Mouse (Mus musculus) heart, postnatal 36 days (tissue): ENCODE results near the gene Sema4a. TPM values are rescaled to one million over a fixed set of nuclear protein-coding genes. Genes with fewer than 3 reads are reported as not detected.

Experiments
- DNase-seq, 2 experiments: peaks; one replicate each; pipeline ENCODE4 v3.0.0; 2021 to 2022
- intact Hi-C: fragments of 180-260 bp; cut with DNase I; formaldehyde crosslinking; loops from one replicate; pipeline ENCODE4 v1.15.1; 2025
- total RNA-seq, 2 experiments: library from RNA; stranded (reverse); gene quantifications; 2 replicates each; pipeline ENCODE4 v1.2.3; 2021

Gene Sema4a
- total RNA-seq, 2 experiments from 2014 or later, result 3.1 to 3.6 TPM

DNA sequence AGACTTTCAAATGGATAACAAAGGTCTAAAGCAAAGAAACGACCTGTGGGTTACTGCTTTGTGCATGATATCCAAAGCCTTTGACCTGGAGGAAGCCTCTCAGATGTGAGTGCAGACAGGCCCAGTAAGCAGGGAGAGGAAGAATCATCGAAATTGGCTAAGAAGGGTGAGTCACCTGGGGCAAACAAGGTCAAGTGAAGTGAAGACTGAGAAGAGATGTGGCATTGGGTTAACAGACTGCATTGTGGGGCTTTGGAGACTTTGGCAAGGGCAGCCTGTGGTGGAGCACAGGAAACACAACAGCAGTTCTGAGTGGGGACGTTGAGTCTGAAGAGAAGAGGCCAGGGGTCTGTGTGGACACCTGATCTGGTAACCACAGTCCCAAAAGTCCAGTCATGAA is 3.4 kb upstream of the Sema4a start:
- intact Hi-C loops, result no loop called here
- no peak for DNase-seq

DNA sequence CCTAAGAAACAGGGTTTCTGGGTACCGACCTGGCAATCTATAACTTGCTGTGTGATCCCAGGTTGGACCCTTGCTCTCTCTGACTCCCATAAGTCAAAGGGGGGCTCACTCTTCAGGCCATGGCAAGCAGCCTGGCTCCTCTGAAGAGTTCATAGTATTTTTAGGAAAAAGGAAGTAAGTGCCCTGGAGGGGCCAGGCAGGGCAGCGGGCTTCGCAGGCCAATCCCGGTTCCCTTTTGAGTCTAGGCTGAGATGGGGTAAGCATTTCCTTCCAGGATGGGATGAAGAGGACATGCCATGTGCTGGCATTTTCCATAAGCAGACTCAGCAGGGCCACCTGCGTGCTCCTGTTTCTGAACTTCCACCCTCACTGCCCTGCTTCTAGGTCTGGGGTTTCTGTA is 953 bp downstream of the Sema4a start:
- intact Hi-C loops, result loop anchor here (2.0 kb wide), 1 partner anchor 21 kb away; no protein-coding TSS in a partner anchor
- DNase-seq, result no peak

DNA sequence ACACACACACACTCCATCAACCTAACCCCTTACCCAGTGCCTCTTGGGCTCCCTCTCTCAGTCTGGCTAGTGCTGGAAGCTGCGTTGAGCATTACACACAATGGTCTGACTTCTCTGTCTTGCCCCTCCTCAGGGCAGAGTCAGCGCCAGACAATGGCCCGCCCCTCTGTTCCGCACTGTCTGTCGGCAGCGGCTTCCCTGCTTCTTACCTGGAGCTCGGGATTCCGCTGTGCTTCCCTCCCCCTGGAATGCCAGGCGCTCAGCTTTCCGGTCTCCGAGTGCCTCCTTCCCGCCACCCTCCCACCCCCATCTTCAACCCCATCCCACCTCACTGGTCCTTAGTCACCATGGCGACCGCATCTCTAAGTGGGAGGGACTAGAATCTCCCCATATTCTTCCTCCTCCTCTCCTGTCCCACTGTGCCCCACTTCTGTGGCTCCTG is 2.2 kb downstream of the Sema4a start:
- intact Hi-C loops, result no loop called here
- no peak for DNase-seq

DNA sequence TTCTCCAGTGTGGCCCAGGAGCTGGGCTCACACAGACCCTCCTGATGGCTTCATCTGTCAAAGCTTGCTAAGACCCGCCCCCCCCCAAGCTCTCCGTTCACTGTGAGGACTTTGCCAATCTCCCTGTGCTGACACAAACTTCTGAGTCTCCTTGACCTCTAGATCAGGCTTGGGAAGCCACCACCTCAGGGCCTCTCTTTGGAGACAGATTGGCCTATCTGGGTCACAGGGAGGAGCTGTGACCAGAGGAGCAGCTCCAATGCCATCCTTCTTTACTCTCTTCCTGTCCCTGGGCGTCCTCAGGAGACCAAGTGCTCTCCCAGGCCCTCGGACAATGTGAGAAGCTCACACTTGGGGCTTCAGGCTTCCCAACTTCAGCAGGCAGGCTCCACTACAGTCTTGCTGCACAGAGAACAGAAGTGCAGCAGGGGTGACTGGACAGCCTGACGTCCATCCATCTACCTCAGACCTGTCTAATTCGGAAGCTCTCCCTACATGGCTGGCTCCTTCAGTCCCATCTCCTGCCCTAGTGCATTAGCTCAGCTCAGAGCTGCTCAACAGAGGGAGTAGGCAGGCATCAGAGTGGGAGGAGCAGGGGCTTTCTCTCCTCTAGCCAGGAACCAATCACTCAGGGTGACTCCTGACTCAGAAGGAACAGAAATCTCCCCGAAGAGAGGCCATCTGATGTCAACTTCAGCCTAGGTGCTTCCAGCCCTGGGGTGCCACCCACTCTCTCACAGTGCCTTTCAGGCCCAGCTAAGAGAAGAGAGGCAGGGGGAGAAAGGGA is 4.0 kb downstream of the Sema4a start:
- intact Hi-C loops, result no loop called here

DNA sequence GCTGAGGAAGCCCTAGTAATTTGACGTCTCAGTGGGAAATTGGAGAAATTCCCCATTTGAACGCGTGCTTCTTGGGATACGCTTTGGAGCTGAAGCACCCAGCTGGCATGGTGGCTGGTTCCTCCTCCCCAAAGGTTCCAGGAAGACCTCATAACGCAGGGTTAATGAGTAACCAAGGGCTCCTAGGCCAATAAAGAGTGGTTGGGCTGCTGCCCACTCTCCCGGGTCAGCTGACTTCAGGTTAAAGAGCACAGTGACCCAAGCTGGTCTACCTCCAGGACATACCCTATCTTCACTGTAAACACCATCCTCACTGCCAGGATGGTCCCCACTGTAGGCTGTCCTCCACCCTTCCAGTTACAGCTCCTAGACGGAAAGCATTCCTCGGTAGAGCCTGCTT is 4.7 kb downstream of the Sema4a start:
- intact Hi-C loops, result no loop called here
- no peak for DNase-seq

More for the DNA sequence above, 4.0 kb downstream of the Sema4a start:
- DNase-seq, result no peak

DNA sequence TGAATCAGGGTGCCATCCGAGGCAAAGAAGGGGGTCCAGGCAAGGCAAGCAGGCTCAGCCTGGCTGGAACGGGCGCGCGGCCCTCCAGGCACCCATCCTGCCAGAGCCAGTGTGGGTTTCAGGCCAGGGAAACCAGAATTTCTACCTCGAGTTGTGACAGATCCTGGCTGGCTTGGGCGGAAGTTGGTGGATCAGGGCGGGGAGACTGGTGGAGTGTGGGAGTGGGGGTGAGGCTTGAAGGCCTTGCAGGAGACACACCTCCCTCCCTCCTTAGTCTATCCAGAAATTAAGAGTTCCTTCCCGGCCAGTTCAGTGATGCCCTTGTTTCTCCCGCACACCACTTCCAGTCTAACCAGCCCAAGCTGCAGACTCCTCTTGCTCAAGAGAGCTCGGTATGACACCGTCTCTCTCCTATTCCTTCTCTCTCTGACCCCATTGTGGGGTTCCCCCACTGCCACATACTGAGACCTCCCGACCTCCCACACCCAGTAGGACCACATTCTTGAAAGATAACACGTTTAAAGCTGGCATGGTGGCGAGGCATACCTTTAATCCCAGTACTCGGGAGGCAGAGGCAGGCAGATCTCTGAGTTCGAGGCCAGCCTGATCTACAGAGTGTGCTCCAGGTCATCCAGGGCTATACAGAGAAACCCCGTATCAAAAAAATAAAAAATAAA is 5.3 kb downstream of the Sema4a start:
- no peak for DNase-seq
- intact Hi-C loops, result no loop called here

DNA sequence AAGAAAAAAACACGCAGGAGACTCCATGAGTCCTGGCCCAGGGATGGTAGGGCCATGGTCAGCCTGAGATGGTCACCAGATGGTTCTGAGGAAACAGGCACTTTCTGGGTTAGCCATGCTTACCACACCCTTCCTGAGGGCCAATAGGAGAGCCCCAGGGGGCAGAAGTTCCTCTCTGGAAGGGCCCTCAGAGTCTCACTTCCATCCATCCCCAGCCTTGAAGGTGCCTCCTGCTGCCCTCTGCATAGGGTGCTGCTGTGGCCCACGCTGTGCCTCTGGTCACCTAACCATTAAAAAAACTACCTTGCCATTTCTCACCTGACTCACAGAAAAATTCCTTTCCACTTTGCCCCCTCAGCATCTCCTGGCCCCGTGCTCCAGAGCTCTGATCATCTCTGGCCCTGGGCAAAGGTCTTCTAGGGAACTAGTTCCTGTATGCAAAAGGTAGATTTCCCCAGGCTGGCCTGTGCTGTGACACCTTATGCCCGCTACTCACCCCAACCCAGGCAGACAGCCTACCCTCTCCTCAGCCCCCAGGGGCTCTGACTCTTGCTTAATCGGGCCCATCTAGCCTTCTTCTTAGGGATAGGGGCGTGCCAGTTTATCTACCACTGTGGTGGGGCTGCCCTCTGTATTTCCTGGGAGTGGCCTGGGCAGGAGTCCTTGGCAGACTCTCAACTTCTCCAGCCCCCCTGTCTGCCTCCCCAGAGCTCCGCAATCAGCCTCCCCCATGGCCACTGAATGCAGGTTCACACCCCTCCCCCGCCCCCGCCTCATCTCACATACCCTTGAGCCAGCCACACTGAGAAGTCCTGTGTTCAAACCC is 6.0 kb downstream of the Sema4a start:
- DNase-seq, result no peak

DNA sequence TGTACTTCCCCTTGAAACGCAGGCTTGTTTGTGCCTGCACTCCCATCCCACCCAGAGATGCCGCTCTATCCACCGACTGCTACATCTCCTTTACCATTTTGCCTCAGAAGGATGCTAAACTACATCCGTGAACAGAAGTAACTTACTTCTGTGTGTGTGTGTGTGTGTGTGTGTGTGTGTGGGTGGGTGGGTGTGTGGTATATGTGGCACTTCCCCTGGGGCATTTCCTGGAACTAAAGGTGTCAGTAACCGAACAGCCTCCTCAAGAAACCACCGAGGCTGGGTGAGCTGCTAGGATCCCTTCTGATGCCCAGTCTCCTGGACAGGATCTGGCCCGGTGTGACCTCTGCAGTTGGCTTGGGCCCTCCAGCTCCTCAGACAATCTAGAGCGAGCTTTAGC is 7.0 kb downstream of the Sema4a start:
- DNase-seq, result no peak
- intact Hi-C loops, result no loop called here

More for the DNA sequence above, 6.0 kb downstream of the Sema4a start:
- intact Hi-C loops, result no loop called here

DNA sequence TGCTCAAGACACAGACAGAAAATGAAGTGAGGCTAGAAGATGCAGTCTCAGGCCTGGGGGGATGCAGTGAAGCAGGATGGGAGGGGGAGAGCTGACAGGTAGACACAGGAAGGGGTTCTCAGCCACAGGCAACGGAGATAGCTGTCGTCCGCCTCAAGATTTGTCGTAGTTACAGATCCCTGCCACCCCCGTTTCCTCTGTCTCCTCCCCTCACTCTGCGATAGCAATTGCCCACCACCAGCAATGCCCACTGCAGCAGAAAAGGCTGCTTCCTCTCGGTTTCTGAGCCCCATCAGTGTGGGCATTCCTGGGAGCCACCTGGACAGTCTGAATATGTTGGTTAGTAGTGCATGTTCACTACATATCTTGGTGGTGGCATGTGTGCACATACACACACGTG is 7.6 kb downstream of the Sema4a start:
- no peak for DNase-seq

DNA sequence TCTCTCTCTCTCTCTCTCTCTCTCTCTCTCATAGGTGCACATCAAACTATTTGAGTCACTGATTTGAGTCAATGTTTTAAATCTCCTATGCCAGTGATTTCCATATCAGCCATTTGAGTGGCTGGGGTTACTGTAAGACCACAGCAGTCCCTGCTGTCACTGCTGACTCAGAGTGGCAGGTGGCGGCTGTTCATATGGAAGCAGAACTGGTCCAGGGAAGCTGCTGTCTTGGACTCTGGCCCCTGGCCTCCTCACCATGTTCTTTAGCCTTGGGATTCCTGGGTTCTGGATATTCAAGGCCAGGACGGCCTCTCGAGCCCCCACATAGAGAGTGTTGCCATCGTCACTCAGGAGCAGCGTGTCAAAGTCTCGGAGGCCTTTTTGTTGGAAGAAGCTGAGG is 8.3 kb downstream of the Sema4a start:
- intact Hi-C loops, result no loop called here
- DNase-seq, result no peak

More for the DNA sequence above, 7.6 kb downstream of the Sema4a start:
- intact Hi-C loops, result no loop called here

DNA sequence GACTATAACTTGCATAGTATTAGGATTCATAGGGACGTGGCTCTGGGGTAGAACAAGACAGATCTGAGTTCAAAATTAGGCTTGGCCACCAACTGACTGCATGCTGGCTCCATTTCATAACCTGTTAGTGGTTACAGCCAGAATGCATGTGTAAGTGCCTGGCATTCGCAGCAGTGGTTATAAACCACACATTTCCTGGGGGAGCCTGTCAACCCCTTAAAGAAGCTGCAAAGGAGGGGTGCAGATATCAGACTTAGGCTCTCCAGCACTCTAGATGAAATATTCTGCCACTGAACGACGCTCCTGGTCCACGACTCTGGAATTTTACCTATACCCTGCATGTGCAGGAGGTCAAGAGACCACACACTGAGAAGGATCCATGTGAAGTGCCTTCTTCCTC is 8.7 kb downstream of the Sema4a start:
- intact Hi-C loops, result no loop called here
- DNase-seq, result no peak

DNA sequence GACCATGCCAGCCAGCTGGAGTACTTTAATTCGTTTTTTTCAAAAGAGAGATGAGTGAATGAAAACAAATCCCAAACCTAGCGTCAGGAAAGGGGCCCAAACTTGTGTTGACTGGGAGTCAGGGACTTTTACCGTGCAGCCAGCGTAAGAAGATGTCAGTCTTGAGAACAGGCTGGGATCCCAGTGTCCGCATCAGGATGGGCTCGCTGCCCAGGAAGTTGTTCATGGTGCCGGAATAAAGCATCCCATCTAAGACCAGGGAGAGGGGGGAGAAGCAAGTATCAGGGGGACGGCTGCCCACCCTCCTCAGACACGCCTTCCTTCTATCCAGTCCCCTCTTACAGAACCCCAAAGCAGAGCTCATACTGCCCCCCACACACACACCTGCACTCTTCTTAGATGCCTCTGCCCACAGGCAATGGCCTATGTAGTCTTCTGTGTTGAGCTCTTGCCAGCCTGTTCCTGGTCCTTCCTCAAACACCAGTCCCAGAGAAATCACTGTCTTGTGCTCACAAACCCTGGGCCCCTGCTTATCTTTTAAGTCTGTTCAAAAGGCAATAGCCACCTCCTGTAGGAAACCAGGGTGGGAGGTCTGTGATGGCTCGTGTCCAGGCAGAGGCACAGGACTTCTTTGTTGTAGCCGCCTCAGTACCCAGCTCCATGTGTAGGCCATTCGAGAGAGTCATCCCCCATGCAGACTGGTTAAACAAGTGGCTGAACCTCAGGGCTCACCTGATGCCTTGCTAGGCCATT is 10.4 kb downstream of the Sema4a start:
- DNase-seq, result no peak
- intact Hi-C loops, result no loop called here

DNA sequence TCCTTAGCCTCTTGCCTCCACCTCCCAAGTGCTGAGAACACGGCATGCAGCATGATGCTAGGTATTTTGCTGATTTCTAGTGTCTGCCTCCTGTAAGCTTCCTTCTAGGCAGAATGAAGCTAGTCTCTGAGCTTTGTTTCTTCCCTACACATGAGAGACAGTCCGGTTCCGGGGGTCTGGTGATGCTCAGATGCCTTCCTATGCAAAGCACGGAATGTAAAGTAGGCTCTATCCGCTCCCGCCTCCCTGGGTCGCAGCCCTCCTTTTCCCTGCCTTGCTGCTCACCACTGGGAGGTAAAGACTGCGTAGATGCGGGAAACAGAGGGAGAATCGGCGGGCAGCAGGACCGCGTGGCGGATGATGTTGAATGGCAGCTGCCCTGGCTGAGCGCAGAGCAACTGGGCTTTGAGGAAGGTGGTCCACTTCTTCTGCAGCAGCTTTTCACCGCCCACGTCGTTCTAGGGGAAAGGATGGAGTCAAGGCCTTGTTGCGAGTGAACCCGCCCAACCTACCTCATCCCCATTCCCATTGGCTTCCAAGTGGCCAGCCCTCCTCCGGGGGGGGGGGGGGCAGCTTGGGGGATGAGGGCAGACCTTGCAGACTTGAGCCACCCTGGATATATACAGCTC is 11.5 kb downstream of the Sema4a start:
- intact Hi-C loops, result no loop called here
- no peak for DNase-seq

DNA sequence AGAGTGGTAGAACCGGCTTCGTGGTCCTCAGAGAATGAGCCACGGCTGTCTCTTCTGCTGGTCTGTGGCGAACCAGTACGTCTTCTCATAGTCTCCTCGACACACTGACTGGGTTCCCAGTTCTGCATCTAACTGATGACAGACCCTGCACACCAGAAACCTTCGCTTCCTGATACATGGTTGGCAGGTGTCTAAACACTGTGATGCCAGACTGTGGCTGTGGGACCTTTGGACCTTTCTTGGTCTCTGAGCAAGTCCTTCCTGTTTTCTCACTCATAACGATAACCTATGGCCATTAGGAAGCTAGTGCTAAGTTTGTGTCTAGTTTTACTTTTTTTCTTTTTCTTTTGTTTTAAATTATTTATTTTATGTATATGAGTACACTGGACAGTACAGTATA is 12.5 kb downstream of the Sema4a start:
- no peak for DNase-seq
- intact Hi-C loops, result no loop called here

DNA sequence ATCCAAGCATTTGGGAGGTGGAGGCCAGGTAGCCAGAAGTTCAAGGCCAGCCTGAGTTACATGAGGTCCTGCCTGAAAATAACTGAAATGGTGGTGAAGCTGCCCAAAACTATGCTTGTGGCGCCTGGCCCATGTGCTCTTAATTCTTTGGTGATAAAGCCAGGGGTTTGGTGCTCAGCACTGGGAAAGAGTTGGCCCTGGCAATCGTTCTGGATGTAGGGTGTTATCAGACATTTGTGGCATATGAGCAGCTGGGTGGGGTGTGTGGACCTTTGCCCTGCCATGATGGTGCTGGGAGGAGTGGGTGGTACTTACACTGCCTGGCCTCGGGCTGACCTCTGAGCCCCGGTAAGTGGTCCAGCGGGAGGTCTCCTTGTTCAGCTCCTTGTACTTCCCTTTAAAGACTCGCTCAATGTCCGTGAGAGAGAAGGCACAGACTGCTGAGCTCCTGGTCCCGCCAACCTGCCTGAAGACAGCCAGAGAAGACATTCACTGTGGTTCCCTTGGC is 13.3 kb downstream of the Sema4a start:
- intact Hi-C loops, result no loop called here
- DNase-seq, result no peak

DNA sequence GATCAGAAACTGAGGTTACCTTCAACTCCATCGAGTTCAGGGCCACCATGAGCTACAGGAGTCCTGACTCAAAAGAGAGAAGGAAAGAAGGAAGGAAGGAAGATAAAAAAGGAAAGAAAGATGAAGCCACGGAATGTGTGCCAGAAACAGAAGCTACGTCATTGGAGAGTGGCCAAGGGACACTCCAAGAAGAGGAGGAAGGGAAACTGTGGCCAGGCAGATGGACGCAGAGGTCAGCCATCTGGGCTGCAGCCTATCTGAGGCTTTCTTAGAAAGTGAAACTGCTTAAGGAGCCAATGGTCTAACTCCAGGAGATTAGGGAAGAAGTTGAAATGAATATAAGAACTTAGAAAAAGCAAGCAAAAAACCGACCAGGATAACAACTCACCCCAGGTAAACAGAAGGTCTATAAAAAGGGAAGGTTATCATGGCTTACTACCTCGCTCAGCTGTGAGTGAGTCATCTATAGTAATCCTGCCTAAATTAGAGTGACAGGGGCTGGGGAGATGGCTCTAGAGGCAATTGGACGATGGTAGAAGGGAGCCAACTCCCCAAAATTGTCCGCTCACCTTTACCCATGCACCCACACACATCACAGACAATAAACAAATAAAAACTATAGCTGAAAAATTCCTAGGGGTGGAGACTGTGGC is 14.4 kb downstream of the Sema4a start:
- DNase-seq, result no peak
- intact Hi-C loops, result no loop called here

DNA sequence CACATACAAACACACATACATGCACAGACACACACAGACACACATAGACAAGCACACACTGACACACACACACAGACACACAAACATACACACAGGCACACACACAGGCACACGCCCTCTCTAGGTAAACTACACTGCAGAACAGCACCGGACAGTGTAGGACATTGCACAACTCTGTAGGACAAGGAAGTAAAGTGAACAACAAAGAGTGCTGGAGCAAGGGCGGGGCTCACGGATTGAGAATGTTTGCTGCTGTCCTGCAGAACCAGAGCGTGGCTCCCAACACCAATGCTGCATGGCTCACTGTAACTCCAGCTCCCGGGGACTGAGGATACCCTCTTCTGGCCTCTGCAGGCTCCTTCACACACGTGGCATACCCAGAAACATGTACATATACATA is 18.1 kb downstream of the Sema4a start:
- DNase-seq, result no peak
- intact Hi-C loops, result no loop called here

DNA sequence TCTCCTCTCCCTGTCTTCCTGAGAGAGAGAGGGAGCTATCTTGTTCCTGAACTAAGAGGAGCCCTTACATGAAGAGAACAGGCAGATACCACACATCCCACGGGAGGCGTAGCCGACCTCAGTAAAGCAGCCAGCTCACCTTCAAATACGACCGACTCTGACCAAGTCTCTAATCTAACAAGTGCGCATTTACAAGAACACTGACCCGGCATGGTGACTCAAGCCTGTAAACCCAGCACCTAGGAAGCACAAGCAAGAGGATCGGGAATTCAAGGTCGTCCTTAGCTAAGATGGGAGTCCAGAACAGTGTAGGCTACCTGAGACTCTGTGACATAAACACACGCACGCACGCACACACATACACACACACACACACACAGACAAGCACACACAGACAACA is 18.5 kb downstream of the Sema4a start:
- no peak for DNase-seq
- intact Hi-C loops, result no loop called here
